In the genomic region with DNA sequence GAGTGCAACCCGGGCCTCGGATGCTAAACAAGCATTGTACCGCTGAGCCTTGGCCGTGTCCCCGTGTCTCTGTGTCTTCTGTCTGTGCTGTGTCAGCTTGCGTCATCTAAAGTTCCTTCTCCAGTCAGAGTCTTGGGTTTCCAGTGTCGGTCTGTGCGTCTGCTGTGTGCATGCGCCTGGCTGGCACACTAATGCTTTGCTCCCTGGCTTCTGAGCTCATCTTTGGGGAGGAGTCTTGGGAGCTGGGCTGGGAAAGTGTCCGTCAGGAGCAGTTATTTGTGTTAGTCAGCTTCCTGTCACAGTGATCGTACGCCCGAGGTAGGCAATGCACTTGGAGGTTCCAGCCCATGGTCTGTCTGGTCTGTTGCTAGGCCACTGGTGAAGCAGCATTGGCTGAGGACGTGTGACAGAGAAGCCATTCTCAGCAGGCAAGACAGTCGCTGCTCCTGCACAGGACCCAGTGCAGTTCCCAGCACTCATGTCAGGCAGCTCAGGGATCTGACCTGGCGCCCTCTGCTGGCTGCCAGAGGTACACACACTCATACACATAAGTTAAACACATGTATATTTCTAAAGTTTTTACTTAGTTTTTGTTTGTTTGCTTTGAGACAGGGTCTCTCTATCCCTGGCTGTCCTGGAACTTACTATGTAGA, we compare ENCODE assay signal across 10 mouse cellular contexts. TPM values are rescaled to one million over a fixed set of nuclear protein-coding genes. Genes with fewer than 3 reads are reported as not detected.
DNase-seq lines count a peak whose midpoint lies in the region; ATAC-seq and TF ChIP-seq lines count a peak whose summit lies in the region.
"Had no signal": no experiment of that assay in that cellular context is flagged by ENCODE, and none has a peak within 500 bp of the region (broad histone marks: within the 10 kb centered on the region; RNA-seq: fewer than 3 reads in every experiment).

No protein-coding gene starts in this region.

- no peak overlapping the region for H3K4me3 ChIP-seq in left cerebral cortex, adult 2 months
- H3K4me3 ChIP-seq in MEL (ENCODE audit: control insufficient read depth in 1 of 2, insufficient read depth in 1 of 2, low read depth in 2 of 2, low read length in 2 of 2) = no peak overlapping the region
- no peak overlapping the region for H3K4me3 ChIP-seq in stomach, postnatal 0 days (ENCODE audit: low read depth, low read length)
- H3K4me3 ChIP-seq: neural tube, embryonic 12.5 days had no signal

- no peaks in the 10 kb centered on the region for H3K9me3 ChIP-seq in MEL (replicated peaks; ENCODE audit: insufficient read depth, low read length)
- H3K9me3 ChIP-seq in stomach, postnatal 0 days (ENCODE audit: control insufficient read depth, low read length) = no peaks in the 10 kb centered on the region
- H3K9me3 ChIP-seq: neural tube, embryonic 12.5 days had no signal

- intact Hi-C loops in left cerebral cortex, adult 2 months (cut with DNase I) = no loop called here

- H3K27ac ChIP-seq in left cerebral cortex, adult 2 months = no peak overlapping the region
- H3K27ac ChIP-seq in MEL (ENCODE audit: control insufficient read depth, low read depth, low read length) = no peak overlapping the region
- H3K27ac ChIP-seq in stomach, postnatal 0 days (replicated peaks) = no peak overlapping the region
- H3K27ac ChIP-seq: neural tube, embryonic 12.5 days had no signal

- no peak for DNase-seq in left cerebral cortex, adult 2 months (ENCODE audit: extremely low spot score in 1 of 2, low spot score in 2 of 2)
- DNase-seq in left cerebral cortex, adult 8-10 months (ENCODE audit: low spot score in 2 of 2) = no peak
- peak; percentile 73 for DNase-seq in MEL (ENCODE audit: low read depth, low spot score)
- DNase-seq in induced T-regulatory cell, adult 2 months (ENCODE audit: low read depth) = peak; percentile 71
- DNase-seq in stomach, postnatal 0 days (ENCODE audit: low spot score) = no peak
- DNase-seq in ovary, postnatal 10 days (ENCODE audit: low spot score) = no peak
- no peak for DNase-seq in kidney, adult 11 months
- DNase-seq: cerebellum, postnatal 14 days; gastrocnemius, postnatal 25 days had no signal

- 86% methylated on average over 16 of the region's 16 CpGs for WGBS in stomach, postnatal 0 days

- H3K9ac ChIP-seq in MEL (ENCODE audit: control insufficient read depth, low read depth, low read length, poor library complexity, severe bottlenecking) = no peak overlapping the region
- H3K9ac ChIP-seq in stomach, postnatal 0 days (ENCODE audit: low read length) = no peak overlapping the region
- H3K9ac ChIP-seq: neural tube, embryonic 12.5 days had no signal

- H3K4me1 ChIP-seq in MEL (ENCODE audit: control insufficient read depth in 1 of 2, insufficient read depth in 2 of 2, low read length in 2 of 2) = peaks cover 0 to 14% of the 10 kb centered on the region in 2 experiments; a peak in 2 of 4 replicates
- H3K4me1 ChIP-seq in stomach, postnatal 0 days (replicated peaks; ENCODE audit: control insufficient read depth, insufficient read depth) = peaks cover 6% of the 10 kb centered on the region; the same call in 1 of the 2 replicates

- H3K27me3 ChIP-seq in MEL (ENCODE audit: control insufficient read depth in 1 of 2, insufficient read depth in 2 of 2, low read length in 2 of 2) = no peaks in the 10 kb centered on the region
- no peaks in the 10 kb centered on the region for H3K27me3 ChIP-seq in stomach, postnatal 0 days (ENCODE audit: control insufficient read depth, insufficient read depth, low read length)
- H3K27me3 ChIP-seq: neural tube, embryonic 12.5 days had no signal

- no peaks in the 10 kb centered on the region for H3K79me2 ChIP-seq in MEL (ENCODE audit: control insufficient read depth, insufficient read depth, low read length, poor library complexity)

- no peak for TF ChIP-seq POLR2A in MEL (IDR thresholded peaks at IDR 0.05; ENCODE audit: control insufficient read depth in 1 of 2, insufficient read depth in 1 of 2, low read depth in 1 of 2, low read length in 2 of 2, poor library complexity in 1 of 2)

- peak; percentile 49 for TF ChIP-seq RAD21 in MEL (IDR thresholded peaks at IDR 0.05; ENCODE audit: low read depth, low read length)

- no peak overlapping the region for H3K4me2 ChIP-seq in stomach, postnatal 0 days (replicated peaks; ENCODE audit: low read depth)
- H3K4me2 ChIP-seq: neural tube, embryonic 12.5 days had no signal

- peaks cover 0 to 11% of the 10 kb centered on the region in 2 experiments; a peak in 2 of 4 replicates for H3K36me3 ChIP-seq in MEL (ENCODE audit: control insufficient read depth in 1 of 2, insufficient read depth in 2 of 2, low read length in 2 of 2)
- H3K36me3 ChIP-seq in stomach, postnatal 0 days (ENCODE audit: control insufficient read depth, insufficient read depth, low read length) = no peaks in the 10 kb centered on the region; the same call in 1 of the 2 replicates
- H3K36me3 ChIP-seq: neural tube, embryonic 12.5 days had no signal

- TF ChIP-seq EP300 in MEL (IDR thresholded peaks at IDR 0.05; ENCODE audit: low read depth in 1 of 2, low read length in 2 of 2) = no peak
- TF ChIP-seq EP300 in stomach, postnatal 0 days (optimal IDR thresholded peaks at IDR 0.05) = no peak

- peak; percentile 57 for TF ChIP-seq CTCF in left cerebral cortex, adult 2 months (IDR thresholded peaks at IDR 0.05)
- peak; percentile 84 to 95 (median 89) for TF ChIP-seq CTCF in MEL (IDR thresholded peaks at IDR 0.05 in 2 of 3, conservative IDR thresholded peaks at IDR 0.05 in 1 of 3; ENCODE audit: control insufficient read depth in 1 of 3, insufficient read depth in 1 of 3, low read depth in 2 of 3, low read length in 3 of 3, poor library complexity in 1 of 3, severe bottlenecking in 1 of 3)
- peak; percentile 68 for TF ChIP-seq CTCF in stomach, postnatal 0 days (IDR thresholded peaks at IDR 0.05; ENCODE audit: low read depth)

- no peak for ATAC-seq in stomach, postnatal 0 days (ENCODE audit: low FRiP score, low TSS enrichment)

TF ChIP-seq in MEL, 35 proteins besides CTCF, POLR2A, EP300 and RAD21:
- no peak for TF ChIP-seq GABPA (IDR thresholded peaks at IDR 0.05; ENCODE audit: low read depth, low read length)
- TF ChIP-seq ZC3H11A (IDR thresholded peaks at IDR 0.05; ENCODE audit: low read depth, low read length) = 0 out of 2 replicates have a peak, but pooled peaks have one; percentile 19
- no peak for TF ChIP-seq POLR2AphosphoS5 (IDR thresholded peaks at IDR 0.05; ENCODE audit: borderline replicate concordance, low read depth, low read length)
- TF ChIP-seq POLR2AphosphoS2 (IDR thresholded peaks at IDR 0.05; ENCODE audit: low read length) = no peak
- TF ChIP-seq SMC3 (IDR thresholded peaks at IDR 0.05; ENCODE audit: low read depth, low read length) = peak; percentile 81

RNA-seq across cellular contexts. Expression of gene Ppard, which starts 27.5 kb away (rescaled TPM):
- total RNA-seq in left cerebral cortex, adult 2 months (2021) = 10 to 100 TPM; 28.8 to 29.2 TPM
- total RNA-seq in left cerebral cortex, adult 8-10 months (2022) = 10 to 100 TPM; 26.4 to 28.8 (median 27.1) TPM
- total RNA-seq in MEL (2012; rRNA removed) = 3.4 and 3.5 TPM in 2 replicates
- 10 to 100 TPM in 1 of 2 experiments, not detected in 1; 12.7 TPM for polyA plus RNA-seq in MEL (2012; ENCODE audit: insufficient read depth in 1 of 2, insufficient read length in 2 of 2, low read depth in 1 of 2, low replicate concordance in 2 of 2, missing spikeins in 1 of 2)
- 3.1 and 3.4 TPM in 2 replicates for polyA plus RNA-seq in stomach, postnatal 0 days (2015; fragmentation: Nextera tagmentation; extraction: Ambion mirVana)

RNA-seq across cellular contexts. Expression of gene Def6, which starts 52.4 kb away (rescaled TPM):
- 1 to 10 TPM; 2.1 to 3.1 TPM for total RNA-seq in left cerebral cortex, adult 2 months (2021)
- 1 to 10 TPM; 2.8 to 5.5 (median 3.7) TPM for total RNA-seq in left cerebral cortex, adult 8-10 months (2022)
- total RNA-seq in MEL (2012; rRNA removed) = 110 and 121 TPM in 2 replicates
- polyA plus RNA-seq in MEL (2012; ENCODE audit: insufficient read depth in 1 of 2, insufficient read length in 2 of 2, low read depth in 1 of 2, low replicate concordance in 2 of 2, missing spikeins in 1 of 2) = 100 to 1,000 TPM in 1 of 2 experiments, not detected in 1; 154 TPM
- 11.4 and 12.0 TPM in 2 replicates for polyA plus RNA-seq in stomach, postnatal 0 days (2015; fragmentation: Nextera tagmentation; extraction: Ambion mirVana)

RNA-seq across cellular contexts. Expression of gene Fance, which starts 53.3 kb away (rescaled TPM):
- total RNA-seq in left cerebral cortex, adult 2 months (2021) = 10 to 100 TPM; 21.5 to 26.1 TPM
- 10 to 100 TPM; 29.4 to 31.2 (median 30.5) TPM for total RNA-seq in left cerebral cortex, adult 8-10 months (2022)
- total RNA-seq in MEL (2012; rRNA removed) = 46.0 and 51.2 TPM in 2 replicates
- polyA plus RNA-seq in MEL (2012; ENCODE audit: insufficient read depth in 1 of 2, insufficient read length in 2 of 2, low read depth in 1 of 2, low replicate concordance in 2 of 2, missing spikeins in 1 of 2) = 100 to 1,000 TPM; 105 to 382 TPM
- polyA plus RNA-seq in stomach, postnatal 0 days (2015; fragmentation: Nextera tagmentation; extraction: Ambion mirVana) = 19.2 and 20.4 TPM in 2 replicates

Comparison
In these comparisons a context has a peak if more than half of its experiments do, and no peak if none do; other contexts are left out.
1. DNase-seq: peak in MEL (single experiment) and induced T-regulatory cell, adult 2 months (single experiment); none in left cerebral cortex, adult 2 months (0 of 2), left cerebral cortex, adult 8-10 months (0 of 2), stomach, postnatal 0 days (single experiment), ovary, postnatal 10 days (single experiment) and kidney, adult 11 months (single experiment).
2. RNA of gene Def6, which starts 52.4 kb away (total RNA-seq): 110 to 121 TPM in MEL; 2.8 to 5.5 TPM in left cerebral cortex, adult 8-10 months and 2.1 to 3.1 TPM in left cerebral cortex, adult 2 months; every median in the first group is over 10 times any median in the second.
3. Peak in every context shown above with its lines, with median percentiles within 50 percentile points of each other: CTCF ChIP-seq.